Mouse (Mus musculus): ENCODE measurements around the gene Wwc2. TPM values are rescaled to one million over a fixed set of nuclear protein-coding genes. Genes with fewer than 3 reads are reported as not detected.

Wwc2 gene
- total RNA-seq, 2 experiments from 2014 or later: 40.2 to 41.5 TPM

DNA sequence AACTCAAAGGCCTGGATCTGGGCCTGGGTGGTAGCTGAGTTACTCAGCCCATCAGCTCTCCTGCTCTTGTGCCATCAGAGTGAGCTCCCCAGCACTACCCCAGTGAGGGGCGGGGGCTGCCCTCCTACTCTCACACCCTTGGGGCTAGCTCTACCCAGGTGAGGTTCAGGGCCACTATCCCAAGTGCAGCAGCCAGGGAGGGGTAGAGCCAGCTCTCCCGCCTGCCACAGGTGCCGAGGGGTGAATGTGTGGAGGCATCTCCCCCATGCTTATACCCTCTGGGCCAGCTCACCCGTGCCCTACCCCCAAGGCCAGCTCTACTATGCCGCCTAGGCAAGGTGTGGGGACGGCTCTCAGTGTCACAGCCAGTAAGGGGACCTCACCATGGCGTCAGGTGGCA is 75.8 kb downstream of the Wwc2 start:
- no peak for DNase-seq
- intact Hi-C loops (cut with DNase I): no loop called here

DNA sequence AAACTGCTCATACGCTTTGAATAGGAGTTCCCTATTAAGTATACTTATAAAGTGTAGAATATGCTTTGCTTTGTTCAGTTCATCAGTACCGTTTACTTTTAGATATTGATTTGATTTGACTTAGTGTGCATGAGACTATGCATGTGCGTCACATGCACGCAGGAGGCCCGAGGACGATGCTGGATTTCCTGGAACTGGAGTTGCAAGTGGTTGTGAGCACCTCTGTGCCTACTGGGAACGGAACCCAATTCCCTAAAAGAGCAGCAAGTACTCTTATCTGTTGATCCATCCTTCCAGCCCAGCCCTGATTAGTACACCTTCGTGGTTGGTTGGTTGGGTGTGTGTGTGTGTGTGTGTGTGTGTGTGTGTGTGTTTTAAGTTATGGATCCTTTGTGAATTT is 76.6 kb downstream of the Wwc2 start:
- intact Hi-C loops (cut with DNase I): no loop called here
- no peak for DNase-seq

DNA sequence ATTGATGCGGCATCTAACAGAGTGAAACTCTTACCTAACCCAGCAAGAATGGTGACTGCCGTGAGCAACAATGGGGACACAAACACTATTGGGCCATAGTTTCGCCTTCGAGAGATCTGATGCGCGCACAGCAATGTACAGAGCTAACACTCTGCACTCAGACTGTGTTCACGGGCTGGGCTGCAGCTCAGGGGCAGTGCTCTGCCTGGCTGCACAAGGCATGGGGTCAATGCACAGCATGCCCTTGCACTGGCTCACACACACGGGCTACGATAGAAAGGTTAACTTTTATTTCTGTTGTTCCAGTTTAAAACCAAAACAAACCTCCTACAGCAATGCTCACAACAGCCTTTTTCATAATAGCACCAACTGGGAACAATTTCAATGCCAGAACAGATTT is 77.1 kb downstream of the Wwc2 start:
- DNase-seq: no peak
- intact Hi-C loops (cut with DNase I): no loop called here

DNA sequence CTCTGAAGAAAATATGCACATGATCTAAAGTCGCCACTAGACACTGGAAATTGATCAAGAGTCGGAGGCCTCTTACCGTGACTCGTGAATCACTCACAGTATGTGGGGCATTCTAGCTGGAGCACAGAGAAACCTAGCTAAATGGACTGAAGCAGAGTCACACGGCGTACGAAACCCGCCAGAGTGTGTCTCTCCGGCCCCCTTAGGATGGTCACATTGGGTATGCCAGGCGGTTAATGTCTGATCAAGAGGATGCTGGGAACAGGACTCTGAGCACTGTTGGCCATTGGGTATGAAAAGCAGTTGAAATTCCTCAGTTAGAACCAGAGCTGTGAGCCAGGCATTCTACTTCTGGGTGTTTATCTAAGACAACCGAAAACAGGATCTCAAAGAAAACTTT is 81.0 kb downstream of the Wwc2 start:
- intact Hi-C loops (cut with DNase I): no loop called here

DNA sequence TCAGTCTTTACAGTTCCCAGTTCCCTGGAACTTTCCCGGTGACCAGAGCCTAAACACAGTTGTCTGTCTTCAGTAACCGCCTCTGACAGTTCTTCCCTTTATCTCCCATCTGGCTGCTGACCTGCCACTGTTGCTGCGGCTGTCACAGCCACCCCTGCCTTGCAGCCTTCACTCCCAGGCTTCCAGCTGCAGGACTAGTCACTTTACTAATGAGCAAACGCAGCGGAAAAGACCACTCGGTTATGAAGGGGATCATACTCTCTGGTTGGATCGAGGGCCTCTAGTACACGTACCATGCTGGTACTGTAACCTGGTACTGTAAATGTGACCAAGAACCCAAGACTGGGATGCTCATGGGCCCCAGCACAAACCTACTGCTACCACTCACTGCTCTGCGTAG is 83.7 kb downstream of the Wwc2 start:
- intact Hi-C loops (cut with DNase I): no loop called here
- no peak for DNase-seq

More for the DNA sequence above, 81.0 kb downstream of the Wwc2 start:
- no peak for DNase-seq

DNA sequence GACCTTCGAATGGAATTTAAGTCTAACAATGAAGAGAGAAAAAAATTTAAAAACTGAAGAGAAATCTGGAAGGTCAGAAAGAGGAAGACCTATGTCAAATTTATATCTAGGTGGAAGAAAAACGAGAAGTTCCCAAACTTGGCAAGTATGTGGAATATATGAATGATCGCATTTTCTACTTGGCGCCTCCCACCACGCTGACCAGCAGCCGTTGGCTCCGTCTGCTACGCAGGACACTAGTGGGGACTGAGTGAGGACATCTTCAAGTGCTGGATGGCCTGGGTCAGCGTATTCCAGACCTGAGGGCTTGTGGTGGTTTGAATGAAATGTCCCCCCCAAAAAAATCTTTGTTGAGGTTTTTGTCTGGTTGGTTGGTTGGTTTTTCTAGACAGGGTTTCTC is 84.6 kb downstream of the Wwc2 start:
- DNase-seq: no peak
- intact Hi-C loops (cut with DNase I): no loop called here

DNA sequence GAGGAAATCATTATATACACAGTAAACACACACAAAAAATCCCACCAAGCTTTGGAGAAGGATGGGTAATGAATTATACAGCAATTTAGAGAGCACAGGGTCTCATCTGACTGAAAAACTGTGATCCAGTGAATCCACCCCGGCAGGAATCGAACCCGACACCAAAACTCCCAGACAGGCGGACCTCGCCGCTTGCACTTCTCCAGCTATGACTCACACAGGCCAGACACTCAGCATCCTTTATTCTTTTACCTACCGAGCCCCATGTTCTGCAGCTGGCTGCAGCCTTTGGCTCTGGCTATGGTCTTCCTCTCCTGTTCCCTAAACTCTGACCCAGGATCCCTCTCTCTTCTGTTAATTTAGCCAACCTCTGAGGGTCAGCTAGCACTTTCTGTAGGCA is 85.5 kb downstream of the Wwc2 start:
- DNase-seq: no peak
- intact Hi-C loops (cut with DNase I): no loop called here

DNA sequence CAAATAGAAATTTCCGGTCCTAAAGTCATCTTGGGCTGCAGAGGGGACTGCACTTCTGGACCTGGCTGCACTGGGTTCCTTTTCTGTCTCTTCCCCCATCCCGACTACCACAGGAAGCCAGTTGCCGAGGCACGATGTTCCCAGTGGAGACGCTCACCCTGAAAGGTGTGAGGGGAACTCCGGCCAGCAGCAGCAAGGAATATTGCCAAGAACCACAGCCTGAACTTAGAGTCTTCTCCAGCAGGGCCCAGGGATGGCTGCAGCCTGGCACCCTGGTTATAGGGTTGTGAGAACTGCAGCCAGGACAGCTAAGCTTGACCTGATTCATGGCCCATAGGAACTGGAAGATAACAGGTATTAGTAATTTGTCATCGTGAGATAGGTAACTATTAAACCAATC is 86.7 kb downstream of the Wwc2 start:
- peak; percentile 39 to 52 for DNase-seq
- intact Hi-C loops (cut with DNase I): no loop called here

DNA sequence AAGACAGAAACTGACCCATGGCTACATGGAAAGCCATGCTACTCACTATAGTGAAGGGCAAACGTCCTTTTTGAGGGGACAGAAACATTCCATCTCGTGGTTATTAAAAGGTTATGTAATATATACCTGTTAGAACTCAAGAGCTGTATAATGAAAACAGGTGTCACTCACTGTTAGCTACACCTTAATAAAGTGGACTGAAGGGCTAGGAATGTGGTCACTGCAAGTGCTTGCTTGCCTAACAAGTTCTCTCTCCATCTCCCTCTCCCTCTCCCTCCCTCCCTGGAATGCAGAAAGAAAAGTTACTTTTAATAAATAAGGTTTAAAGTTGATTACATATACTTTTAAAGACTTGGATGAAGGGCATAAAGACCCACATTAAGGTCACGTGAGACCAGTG is 88.0 kb downstream of the Wwc2 start:
- no peak for DNase-seq
- intact Hi-C loops (cut with DNase I): no loop called here

DNA sequence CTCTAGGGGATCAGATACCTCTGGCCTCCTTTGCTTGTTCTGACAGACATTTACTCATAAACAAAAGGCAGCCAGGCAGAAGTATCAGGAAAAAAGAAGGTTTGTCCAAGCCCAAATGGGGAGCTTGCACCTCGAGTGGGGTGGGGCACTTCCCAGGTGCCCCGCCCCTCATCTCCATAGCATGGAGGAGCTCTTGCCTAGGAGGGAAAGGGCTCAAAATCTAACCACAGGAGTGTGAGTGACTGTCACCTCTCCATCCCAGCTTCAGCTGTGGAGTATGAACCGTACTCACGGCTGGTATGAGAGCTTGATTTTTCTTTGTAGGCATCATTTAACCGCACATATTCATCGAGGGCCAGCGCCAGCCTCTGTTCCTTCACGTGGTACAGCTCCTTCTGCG is 90.4 kb downstream of the Wwc2 start:
- intact Hi-C loops (cut with DNase I): no loop called here

DNA sequence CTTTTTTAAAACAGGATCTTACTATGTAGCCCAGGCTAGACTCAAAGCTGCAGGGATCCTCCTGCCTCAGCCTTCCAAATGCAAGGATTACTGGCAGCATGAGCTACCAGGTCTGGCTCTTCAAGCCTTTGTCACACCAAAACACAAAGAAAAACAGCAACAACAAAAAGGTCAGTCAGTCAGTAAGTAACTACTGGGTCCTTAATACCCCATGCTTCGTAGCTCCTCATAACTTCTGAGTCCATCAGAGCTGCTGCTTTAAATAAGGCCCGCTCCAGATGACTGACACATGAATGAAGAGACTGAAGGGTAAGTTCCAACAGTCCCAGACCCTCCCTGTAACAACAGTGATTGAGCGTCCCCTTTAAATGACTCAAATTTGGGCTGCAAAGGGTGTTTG is 90.8 kb downstream of the Wwc2 start:
- no peak for DNase-seq
- intact Hi-C loops (cut with DNase I): no loop called here

More for the DNA sequence above, 90.4 kb downstream of the Wwc2 start:
- DNase-seq: no peak

DNA sequence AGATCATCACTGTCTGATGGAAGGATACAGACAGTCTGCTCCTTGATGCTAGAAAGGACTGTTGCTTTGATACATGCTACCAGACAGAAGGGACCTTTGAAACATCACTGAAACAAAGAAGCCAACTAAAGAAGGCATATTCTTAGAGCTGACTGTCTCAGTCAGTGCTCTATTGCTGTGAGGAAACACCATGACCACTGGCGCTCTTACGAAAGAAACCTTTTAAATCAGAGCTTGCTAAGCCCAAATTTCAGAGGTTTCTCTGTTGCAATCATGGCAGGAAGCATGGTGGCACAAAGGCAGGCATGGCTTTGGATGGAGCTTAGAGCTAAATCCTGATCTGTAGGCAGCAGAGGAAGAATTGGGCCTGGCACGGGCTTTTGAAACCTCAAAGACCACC is 98.3 kb downstream of the Wwc2 start:
- intact Hi-C loops (cut with DNase I): no loop called here

DNA sequence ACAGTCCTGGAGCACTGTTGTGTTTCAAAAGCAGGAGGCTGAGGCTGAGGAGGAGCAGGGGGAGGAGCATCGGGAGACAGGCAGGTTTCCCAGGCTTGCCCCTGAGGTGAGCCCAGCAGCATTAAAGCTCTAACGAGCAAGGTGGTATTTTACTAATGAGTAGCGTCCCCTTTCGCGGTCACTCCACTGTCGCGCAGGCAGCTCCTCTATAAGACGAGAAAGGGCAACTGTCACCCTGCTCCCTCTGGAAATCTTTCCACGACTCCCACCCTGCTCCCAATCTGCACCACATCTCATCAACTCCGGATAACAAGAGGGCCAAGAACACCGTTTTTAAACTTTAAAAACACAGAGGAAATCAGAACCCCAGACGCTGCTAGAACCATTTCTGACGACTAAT is 99.1 kb downstream of the Wwc2 start:
- DNase-seq: no peak
- intact Hi-C loops (cut with DNase I): no loop called here

More for the DNA sequence above, 98.3 kb downstream of the Wwc2 start:
- DNase-seq: no peak

DNA sequence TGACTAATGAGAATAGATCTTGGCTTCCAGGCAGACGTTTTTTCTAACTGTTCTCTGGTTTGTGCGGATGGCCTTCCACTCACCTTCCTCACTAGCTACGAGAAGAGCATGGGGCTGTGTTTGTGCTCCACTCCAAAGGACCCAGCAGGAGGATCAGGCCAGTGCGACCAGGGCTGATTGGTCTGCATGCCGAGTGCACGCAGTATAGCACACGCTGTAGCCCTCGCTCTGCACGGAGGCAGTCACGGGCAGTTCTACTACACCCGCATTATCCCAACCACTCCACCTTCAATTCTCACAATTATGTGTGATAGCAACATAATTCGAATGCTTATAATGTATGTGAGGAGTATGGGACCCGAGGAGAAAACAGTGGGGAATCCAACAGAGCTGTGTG is 99.9 kb downstream of the Wwc2 start:
- intact Hi-C loops (cut with DNase I): no loop called here
- no peak for DNase-seq

DNA sequence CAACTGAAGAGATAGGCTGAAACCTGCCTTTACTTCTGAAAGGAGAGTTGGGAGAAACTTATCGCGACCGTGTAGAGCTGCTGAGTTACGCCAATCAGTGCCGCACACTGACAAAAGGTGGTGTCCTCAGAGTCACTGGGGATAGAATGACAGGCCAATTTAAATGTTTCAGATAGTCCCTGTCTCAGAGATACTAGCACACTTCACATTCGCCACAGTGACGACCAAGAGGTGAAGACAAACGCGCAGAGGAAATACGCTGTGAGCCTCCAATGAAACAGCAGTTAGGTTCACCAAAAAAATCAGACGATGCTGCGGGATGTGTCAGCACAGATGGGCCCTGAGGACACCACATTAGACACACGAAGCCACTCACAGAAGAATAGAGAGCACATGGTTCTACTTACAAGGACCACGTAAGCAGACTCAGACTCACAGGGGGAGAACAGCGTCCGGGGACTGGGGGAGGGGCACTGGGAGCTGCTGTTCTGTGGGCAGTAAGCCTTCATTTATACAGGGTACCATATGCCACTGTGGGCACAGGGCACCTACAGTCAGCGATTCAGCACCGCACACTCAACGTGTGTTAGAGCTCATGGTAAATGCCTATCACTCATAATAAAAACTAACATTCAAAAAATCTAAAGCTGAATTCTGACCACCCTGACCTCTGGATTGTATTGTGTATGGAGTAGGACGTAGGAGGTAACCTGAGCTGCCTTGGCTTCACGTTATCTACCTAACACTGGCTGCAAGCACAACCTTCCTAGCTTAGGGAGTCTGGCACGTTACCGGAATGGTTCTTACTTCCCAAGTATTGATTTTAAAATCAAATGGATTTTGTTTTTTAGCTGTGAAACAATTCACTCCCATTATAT is 100.5 kb downstream of the Wwc2 start:
- no peak for DNase-seq
- intact Hi-C loops (cut with DNase I): no loop called here

DNA sequence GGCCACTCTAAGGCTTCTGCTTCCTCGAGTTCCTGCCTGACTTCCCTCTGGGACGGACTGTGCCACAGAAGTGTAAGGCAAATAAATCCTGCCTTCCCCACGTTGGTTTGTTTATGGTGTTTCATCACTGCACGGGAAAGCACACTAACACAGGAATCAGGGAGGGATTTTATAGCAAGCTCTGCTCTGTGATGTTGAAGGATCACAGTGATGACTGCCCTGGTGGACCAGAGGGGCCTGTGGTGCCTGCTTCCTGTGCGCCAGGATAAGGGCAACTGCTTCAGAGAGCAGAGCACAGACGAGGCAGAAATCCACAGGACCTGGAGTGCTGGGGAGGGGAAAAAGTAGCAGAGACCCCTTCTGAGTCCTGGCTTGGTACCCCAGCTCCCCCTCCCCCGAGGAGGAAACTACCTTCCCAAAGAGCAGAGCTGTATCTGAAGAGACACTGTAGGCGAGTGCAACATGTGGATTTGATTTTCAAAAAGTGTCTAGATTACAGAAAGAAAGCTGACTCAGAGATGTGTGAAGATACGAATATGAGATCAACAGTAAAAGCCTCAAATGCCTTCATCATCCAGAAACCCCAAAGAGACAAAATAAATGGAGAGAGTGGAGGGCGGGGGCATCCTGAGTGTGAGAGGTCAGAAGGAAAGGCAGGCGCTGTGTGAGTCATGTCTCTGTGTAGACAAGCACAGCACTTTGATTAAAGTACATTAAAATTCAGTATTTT is 101.7 kb downstream of the Wwc2 start:
- intact Hi-C loops (cut with DNase I): no loop called here
- no peak for DNase-seq

DNA sequence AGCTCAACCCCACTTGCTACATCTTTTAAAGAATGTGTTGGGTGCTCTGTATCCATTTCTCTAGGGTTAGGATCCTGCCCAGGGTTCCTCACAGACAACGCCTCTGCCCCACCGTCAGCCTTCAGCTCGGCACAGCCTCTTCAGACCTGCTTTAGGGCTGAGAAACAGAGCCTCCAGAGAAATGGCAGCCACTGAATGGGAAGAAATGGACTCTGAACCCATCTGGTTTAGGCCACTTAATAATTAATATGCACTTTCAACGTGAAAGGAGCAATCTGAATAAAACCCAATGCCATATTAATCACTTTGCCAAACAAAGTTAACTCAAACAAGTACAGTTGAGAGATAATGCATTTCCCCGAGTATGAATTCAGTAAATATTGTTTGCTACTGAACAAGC is 106.4 kb downstream of the Wwc2 start:
- no peak for DNase-seq
- intact Hi-C loops (cut with DNase I): no loop called here

DNA sequence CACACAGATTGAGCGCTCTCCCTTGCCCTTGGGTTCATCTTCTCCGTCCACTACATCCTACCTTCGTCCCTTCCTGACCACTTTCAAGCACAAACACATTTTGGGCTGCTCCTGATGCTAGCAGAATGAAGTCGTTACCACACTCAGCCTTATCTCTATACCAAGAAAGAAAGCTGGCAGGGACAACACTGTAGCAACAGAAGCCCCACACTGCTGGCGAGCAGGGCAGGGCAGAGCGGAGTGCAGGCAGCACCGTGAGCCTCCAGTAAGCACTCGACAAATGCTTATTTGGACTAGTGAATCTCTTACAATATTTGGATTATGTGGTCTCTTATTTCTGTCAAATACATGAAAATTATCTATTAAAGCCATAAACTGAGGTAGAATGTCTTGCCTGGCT is 107.0 kb downstream of the Wwc2 start:
- intact Hi-C loops (cut with DNase I): no loop called here
- no peak for DNase-seq

DNA sequence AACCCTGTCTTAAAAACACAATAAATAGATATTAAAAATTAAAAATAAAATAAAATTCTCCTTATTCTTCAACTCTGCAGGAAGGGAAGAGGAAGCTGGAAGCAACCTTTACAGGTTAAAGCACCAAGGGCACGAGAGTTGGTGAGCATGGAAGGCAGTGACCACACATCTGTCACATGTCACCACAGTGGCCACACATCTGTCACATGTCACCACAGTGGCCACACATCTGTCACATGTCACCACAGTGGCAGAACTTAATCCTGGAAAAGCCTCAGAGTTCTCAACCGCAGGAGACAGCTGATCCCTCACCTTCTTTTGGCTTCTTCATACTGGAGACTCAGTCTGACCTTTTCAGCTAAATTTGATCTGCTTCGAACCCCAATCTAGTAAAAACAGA is 112.2 kb downstream of the Wwc2 start:
- intact Hi-C loops (cut with DNase I): no loop called here

DNA sequence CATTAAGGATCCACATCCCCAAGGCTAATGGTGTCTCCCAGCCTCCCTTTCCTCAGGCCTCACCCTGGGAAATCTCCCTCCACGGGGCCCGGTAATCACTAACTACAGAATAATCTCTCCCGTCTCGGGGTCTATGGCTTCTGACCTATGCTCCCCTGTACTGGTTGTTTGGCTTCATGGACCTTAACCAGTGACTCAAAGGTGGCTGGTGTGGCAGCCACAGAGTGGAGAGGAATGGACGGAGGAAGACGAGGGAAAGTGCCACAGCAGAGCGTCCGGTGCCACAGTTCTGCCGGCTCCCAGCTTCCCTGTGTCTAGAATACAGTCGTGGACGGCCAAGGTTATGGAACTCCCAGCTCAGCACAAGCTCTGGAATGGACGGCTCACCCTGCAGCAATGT is 114.9 kb downstream of the Wwc2 start:
- intact Hi-C loops (cut with DNase I): no loop called here
- no peak for DNase-seq

More for the DNA sequence above, 112.2 kb downstream of the Wwc2 start:
- no peak for DNase-seq

DNA sequence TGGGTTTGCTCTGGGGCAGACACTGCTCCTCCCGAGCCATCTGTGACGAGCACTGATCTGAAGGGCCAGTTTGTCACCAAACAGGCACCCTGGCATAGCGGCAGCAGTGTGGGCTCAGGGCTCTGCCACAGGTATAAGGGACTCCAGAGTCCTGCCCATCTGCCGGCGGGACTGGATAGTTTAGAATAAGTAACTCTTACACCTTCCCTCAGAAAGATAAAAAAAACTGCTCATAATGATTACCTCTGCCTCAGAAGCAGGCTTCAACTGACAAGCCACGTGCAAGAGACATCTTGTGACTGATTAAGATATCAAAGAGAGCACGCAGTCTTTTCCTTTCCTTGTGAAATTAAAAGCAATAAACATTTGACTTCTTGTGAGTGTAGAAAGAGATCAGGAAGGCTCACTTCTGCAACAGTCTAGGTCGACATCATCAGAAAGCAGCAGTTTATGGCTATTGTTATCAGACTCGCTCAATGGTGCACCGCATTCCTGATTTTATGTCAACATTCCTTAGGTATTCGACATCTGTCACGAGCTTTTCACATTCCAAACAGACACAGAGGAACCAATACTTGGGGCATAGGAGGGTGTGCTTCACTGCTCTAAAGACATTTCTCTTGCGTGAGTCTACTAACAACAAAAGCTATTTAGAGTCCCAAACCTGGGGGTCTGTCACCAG is 116.1 kb downstream of the Wwc2 start:
- DNase-seq: no peak
- intact Hi-C loops (cut with DNase I): loop anchor here (5.0 kb wide), 3 partner anchors 58 to 123 kb away; no protein-coding TSS in a partner anchor
